Mouse (Mus musculus) liver, embryonic 14.5 days (tissue): ENCODE data around the gene Rusc2.

ENCODE experiments used
- CTCF ChIP-seq: IDR thresholded peaks from 2 replicates; pipeline ENCODE4 v1.5.1; 2016; ENCODE audit warnings: antibody characterized with exemption, low read depth, control low read depth
- EP300 ChIP-seq: IDR thresholded peaks from 2 replicates; pipeline ENCODE4 v1.6.1; 2016; ENCODE audit warnings: antibody characterized with exemption, low read depth

- TF ChIP-seq CTCF (no peak), EP300 (no peak)
Observed at GRCm38 (mm10) chr4:43466872-43467271, 85.1 kb downstream of the Rusc2 start.
